Mouse (Mus musculus) spleen, adult 2 months (tissue): ENCODE measurements around the gene Nol4l.

Experiments
- CTCF ChIP-seq: fragments of 200-500 bp; IDR thresholded peaks from 2 replicates; pipeline ENCODE4 v1.5.1; 2011; ENCODE audit warnings: mild to moderate bottlenecking, inconsistent platforms; ENCODE audit not compliant: insufficient read depth, insufficient read length, insufficient replicate concordance; ENCODE audit errors: extremely low read depth
- POLR2A ChIP-seq: fragments of 200-500 bp; IDR thresholded peaks from 2 replicates; pipeline ENCODE4 v1.6.1; 2011; ENCODE audit warnings: low read depth, low read length, inconsistent platforms

DNA sequence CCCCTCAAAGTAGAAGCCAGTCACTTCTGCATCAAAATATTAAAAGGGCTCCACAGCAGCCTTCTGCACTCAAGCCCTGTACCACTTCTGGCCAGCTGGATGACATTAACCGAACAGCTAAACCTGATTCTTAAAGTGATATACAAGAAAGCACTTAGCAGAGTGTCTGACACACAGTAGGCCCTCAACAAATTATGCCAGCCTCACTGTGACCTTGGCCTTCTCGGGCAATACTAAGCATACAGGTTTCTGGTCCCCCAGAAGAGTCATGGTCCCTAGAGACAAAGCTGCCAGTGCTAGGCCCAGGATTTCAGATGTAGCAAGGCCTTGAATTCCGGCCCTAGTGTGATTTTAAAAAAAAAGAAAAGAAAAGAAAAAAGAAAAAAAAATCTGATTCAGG lies 9.1 kb upstream of the Nol4l start:
- no peak for TF ChIP-seq POLR2A
- no peak for TF ChIP-seq CTCF
